Mouse (Mus musculus): ENCODE data around the gene Gcm2. TPM values are rescaled to one million over a fixed set of nuclear protein-coding genes. Genes with fewer than 3 reads are reported as not detected.

The Gcm2 gene
- polyA plus RNA-seq (2015; fragmentation: Nextera tagmentation; extraction: Ambion mirVana): 0.14 TPM in 1 of 2 replicates, not detected in the other

DNA sequence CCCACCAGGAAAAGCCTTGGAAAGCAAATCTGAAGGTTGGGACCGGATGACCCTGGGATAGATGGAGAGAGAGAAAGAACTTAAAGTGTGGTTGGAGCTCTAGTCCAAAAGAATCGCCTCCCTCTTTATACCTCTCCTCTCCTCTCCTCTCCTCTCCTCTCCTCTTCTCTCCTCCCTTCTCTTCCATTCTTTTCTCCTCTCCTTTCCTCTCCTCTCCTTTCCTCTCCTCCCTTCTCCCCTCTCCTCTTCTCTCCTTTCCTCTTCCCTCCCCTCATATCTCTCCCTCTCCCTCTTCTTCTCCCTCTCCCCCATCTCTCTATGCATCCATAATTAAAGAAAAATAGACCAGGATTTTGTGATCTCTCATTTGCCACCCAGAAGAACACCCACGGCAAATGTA is at the start of gene Gcm2:
TSS of gene Gcm2 (minus strand) at position 101 of the 400 bp plus-strand sequence.
- no peak within 1 kb of the TSS for H3K4me3 ChIP-seq (replicated peaks)
- WGBS: 79% methylated on average over 3 of the region's 3 CpGs
- H3K27me3 ChIP-seq: 0 out of 2 replicates have a peak, but pooled peaks cover 13% of the 10 kb centered on the region
- H3K4me1 ChIP-seq: no peaks in the 10 kb centered on the region
- H3K4me2 ChIP-seq (replicated peaks): no peak within 1 kb of the TSS
- H3K27ac ChIP-seq (replicated peaks): no peak within 1 kb of the TSS
- no peaks in the 10 kb centered on the region for H3K36me3 ChIP-seq
- no peak for ATAC-seq (ENCODE audit: insufficient number of reproducible peaks, low FRiP score, low TSS enrichment, low read depth)
- H3K9me3 ChIP-seq (replicated peaks): no peaks in the 10 kb centered on the region
- H3K9ac ChIP-seq: no peak within 1 kb of the TSS

GRCm38 (mm10) chr13:41158426-41158825 is 47.6 kb upstream of the Gcm2 start:
- WGBS: 57% methylated on average over 5 of the region's 5 CpGs
- Histone ChIP-seq H3K36me3 (no peaks in the 10 kb centered on the region), H3K4me2 (replicated peaks) (no peak overlapping the region), H3K4me1 (no peaks in the 10 kb centered on the region), H3K9ac (no peak overlapping the region), H3K27ac (replicated peaks) (no peak overlapping the region), H3K27me3 (no peaks in the 10 kb centered on the region), H3K9me3 (replicated peaks) (no peaks in the 10 kb centered on the region), H3K4me3 (replicated peaks) (no peak overlapping the region)
- no peak for ATAC-seq (ENCODE audit: insufficient number of reproducible peaks, low FRiP score, low TSS enrichment, low read depth)

DNA sequence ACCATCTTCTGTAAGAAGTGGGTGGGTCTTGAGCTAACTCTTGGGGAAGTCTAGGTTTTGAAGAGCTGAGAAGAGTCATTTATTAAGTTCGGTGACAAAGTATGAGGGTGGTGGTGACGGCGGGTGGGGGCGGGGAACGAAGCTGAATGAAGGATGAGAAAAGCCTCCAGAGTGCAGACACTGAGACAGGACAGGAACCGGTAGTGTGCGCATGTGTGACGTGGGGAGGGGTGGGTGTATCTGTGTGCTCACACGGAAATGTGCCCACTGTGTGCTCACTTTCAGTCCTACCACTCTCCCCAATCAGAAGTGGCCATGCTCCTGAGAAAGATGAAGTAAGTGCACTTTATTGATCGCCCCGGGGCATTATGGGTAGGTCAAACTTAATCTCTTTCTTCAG is 42.3 kb upstream of the Gcm2 start:
- ATAC-seq (ENCODE audit: insufficient number of reproducible peaks, low FRiP score, low TSS enrichment, low read depth): no peak
- no peak overlapping the region for H3K27ac ChIP-seq (replicated peaks)
- H3K9ac ChIP-seq: no peak overlapping the region
- 82% methylated on average over 11 of the region's 11 CpGs for WGBS
- H3K4me1 ChIP-seq: no peaks in the 10 kb centered on the region
- no peaks in the 10 kb centered on the region for H3K9me3 ChIP-seq (replicated peaks)
- H3K4me3 ChIP-seq (replicated peaks): no peak overlapping the region
- H3K4me2 ChIP-seq (replicated peaks): no peak overlapping the region
- no peaks in the 10 kb centered on the region for H3K36me3 ChIP-seq
- no peaks in the 10 kb centered on the region for H3K27me3 ChIP-seq

- Histone ChIP-seq H3K27ac (replicated peaks) (no peak overlapping the region), H3K4me3 (replicated peaks) (no peak overlapping the region), H3K4me1 (no peaks in the 10 kb centered on the region), H3K27me3 (no peaks in the 10 kb centered on the region), H3K9ac (no peak overlapping the region), H3K36me3 (no peaks in the 10 kb centered on the region), H3K4me2 (replicated peaks) (no peak overlapping the region), H3K9me3 (replicated peaks) (no peaks in the 10 kb centered on the region)
- WGBS: 76% methylated on average over 10 of the region's 10 CpGs
- no peak for ATAC-seq (ENCODE audit: insufficient number of reproducible peaks, low FRiP score, low TSS enrichment, low read depth)
Observed at GRCm38 (mm10) chr13:41146271-41146670, 35.4 kb upstream of the Gcm2 start.

DNA sequence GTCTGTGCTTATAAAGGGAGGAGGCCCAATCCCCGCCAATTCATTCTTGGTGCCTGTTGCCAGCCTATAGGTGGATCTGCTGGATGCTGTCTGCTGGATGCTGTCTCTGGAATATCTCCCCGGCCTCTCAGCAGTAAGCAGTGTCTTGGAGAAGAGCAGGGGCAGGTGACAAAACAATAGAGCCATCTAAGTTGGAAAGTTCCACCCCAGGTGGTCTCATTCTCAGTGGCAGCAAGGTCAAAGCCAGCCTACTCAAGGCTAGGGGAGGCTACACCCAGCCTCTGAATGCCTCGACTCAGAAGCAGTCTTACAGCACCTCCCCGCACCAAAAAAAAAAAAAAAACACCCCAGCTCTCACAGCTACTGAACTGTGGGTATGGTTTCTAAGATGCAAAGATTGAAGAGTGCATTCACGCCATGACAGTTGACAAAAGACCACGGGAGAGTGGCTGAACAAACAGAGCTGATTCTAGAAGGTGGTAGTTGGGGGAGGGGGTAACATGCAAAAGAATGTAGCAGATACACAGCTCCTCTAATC is 34.7 kb upstream of the Gcm2 start:
- no peaks in the 10 kb centered on the region for H3K36me3 ChIP-seq
- no peaks in the 10 kb centered on the region for H3K4me1 ChIP-seq
- H3K9ac ChIP-seq: no peak overlapping the region
- WGBS: 76% methylated on average over 6 of the region's 6 CpGs
- H3K9me3 ChIP-seq (replicated peaks): no peaks in the 10 kb centered on the region
- no peak overlapping the region for H3K27ac ChIP-seq (replicated peaks)
- ATAC-seq (ENCODE audit: insufficient number of reproducible peaks, low FRiP score, low TSS enrichment, low read depth): no peak
- H3K4me2 ChIP-seq (replicated peaks): no peak overlapping the region
- no peak overlapping the region for H3K4me3 ChIP-seq (replicated peaks)
- H3K27me3 ChIP-seq: no peaks in the 10 kb centered on the region

- WGBS: 6% methylated on average over 6 of the region's 6 CpGs
- H3K9ac ChIP-seq: no peak overlapping the region
Observed at GRCm38 (mm10) chr13:41134901-41135300, 24.1 kb upstream of the Gcm2 start.

DNA sequence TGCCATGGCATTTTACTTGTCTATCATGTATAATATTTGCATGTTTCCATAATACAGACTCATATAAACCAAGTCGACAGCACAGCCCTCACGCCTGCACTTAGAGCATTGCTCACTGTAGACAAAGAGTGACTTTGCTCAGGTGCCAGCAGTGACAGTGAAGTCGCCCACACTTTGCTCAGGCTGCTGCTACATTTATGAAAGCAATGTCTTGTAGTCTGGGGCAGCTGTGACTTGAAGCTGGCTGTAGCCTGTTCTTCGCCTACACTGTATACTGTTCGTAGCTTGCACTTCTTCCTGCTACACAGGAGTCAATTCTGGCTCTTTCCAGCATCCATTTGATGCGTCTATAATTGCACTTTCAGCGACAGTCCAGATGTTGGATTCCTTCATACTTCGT is 18.2 kb upstream of the Gcm2 start:
- Histone ChIP-seq H3K9ac (no peak overlapping the region), H3K27me3 (no peaks in the 10 kb centered on the region), H3K4me1 (no peaks in the 10 kb centered on the region), H3K27ac (replicated peaks) (no peak overlapping the region), H3K4me3 (replicated peaks) (no peak overlapping the region), H3K9me3 (replicated peaks) (no peaks in the 10 kb centered on the region), H3K4me2 (replicated peaks) (no peak overlapping the region), H3K36me3 (no peaks in the 10 kb centered on the region)
- no peak for ATAC-seq (ENCODE audit: insufficient number of reproducible peaks, low FRiP score, low TSS enrichment, low read depth)
- WGBS: 79% methylated on average over 8 of the region's 8 CpGs

More at GRCm38 (mm10) chr13:41134901-41135300, 24.1 kb upstream of the Gcm2 start:
- ATAC-seq (ENCODE audit: insufficient number of reproducible peaks, low FRiP score, low TSS enrichment, low read depth): no peak
- H3K27me3 ChIP-seq: no peaks in the 10 kb centered on the region
- no peaks in the 10 kb centered on the region for H3K9me3 ChIP-seq (replicated peaks)
- H3K4me3 ChIP-seq (replicated peaks): no peak overlapping the region
- no peaks in the 10 kb centered on the region for H3K36me3 ChIP-seq
- H3K27ac ChIP-seq (replicated peaks): no peak overlapping the region
- H3K4me1 ChIP-seq: no peaks in the 10 kb centered on the region
- no peak overlapping the region for H3K4me2 ChIP-seq (replicated peaks)

- Histone ChIP-seq H3K4me1 (no peaks in the 10 kb centered on the region), H3K27ac (replicated peaks) (no peak overlapping the region), H3K4me3 (replicated peaks) (no peak overlapping the region), H3K36me3 (no peaks in the 10 kb centered on the region), H3K4me2 (replicated peaks) (no peak overlapping the region), H3K9me3 (replicated peaks) (no peaks in the 10 kb centered on the region), H3K27me3 (no peaks in the 10 kb centered on the region), H3K9ac (no peak overlapping the region)
- 78% methylated on average over 8 of the region's 8 CpGs for WGBS
- ATAC-seq (ENCODE audit: insufficient number of reproducible peaks, low FRiP score, low TSS enrichment, low read depth): no peak
Observed at GRCm38 (mm10) chr13:41128326-41128725, 17.5 kb upstream of the Gcm2 start.

DNA sequence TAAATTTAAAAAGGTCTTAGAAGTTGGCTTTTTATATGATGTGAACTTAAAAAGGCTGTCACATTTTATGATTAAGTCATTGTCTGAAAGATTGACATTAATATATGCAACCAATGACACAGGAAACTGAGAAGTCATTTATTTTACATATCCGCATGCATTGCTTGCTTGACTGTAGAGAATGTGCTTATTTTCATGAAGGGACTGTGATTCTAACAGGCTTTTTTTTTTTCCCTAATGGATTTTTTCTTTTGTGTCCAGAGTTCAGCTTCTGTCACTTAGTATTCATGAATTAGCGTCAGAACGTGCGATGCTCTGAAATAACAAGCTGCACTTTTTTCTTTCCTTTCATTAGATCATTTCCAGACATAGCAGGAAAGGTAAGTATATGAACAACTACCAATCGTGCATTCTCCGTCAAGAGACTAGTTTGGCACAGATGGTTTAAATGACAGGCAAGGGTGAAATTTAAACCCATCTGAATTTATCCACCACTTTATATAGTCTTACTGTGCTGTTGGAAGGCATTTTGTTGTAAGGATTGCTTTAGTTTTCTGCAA is 12.9 kb upstream of the Gcm2 start:
- Histone ChIP-seq H3K36me3 (no peaks in the 10 kb centered on the region), H3K9ac (no peak overlapping the region), H3K4me2 (replicated peaks) (no peak overlapping the region), H3K27me3 (no peaks in the 10 kb centered on the region), H3K9me3 (replicated peaks) (no peaks in the 10 kb centered on the region), H3K4me1 (peaks cover 4% of the 10 kb centered on the region; the same call in 1 of the 2 replicates), H3K4me3 (replicated peaks) (no peak overlapping the region), H3K27ac (replicated peaks) (no peak overlapping the region)
- ATAC-seq (ENCODE audit: insufficient number of reproducible peaks, low FRiP score, low TSS enrichment, low read depth): no peak
- 41% methylated on average over 6 of the region's 6 CpGs for WGBS

DNA sequence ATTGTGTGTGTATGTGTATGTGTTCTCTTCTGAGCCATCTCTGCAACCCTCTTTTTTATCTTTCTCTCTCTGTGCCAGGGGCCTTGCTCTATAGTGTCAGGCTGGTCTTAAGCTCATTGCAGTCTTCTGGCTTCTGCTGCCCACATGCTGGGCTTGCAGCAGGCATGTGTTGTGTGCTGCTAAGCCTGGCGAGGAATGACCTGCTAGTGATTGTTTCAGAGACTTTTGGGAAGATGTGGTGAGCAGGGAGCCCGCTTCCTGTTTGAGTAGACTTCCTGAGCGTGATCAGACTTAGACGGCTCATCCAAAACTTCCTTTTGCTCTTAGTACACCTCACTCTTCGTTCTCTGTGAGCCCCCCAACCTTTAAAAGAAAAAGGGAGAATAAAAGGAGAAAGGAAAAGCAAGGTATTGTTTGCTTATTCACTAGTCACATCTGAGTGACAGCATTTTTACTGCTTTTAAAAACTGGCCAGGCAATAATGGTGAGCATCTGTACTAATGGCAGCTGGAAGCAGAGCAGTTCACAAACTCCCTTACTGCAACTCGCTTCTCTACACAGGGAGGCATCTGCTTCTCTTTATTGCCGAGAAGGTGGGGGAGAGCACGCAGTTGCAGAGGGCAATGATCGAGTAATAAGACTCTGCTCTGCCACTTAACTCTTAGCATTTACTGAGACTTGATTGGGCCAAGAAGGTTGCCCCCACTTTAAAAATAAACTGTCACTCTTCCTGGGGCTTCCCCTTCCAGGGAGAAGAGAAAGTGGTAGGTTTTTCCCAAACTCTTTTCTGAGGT is 8.5 kb upstream of the Gcm2 start:
- Histone ChIP-seq H3K4me2 (replicated peaks) (no peak overlapping the region), H3K27ac (replicated peaks) (0 out of 2 replicates have a peak overlapping the region, but pooled peaks have one; percentile 11), H3K9ac (no peak overlapping the region), H3K9me3 (replicated peaks) (no peaks in the 10 kb centered on the region), H3K36me3 (no peaks in the 10 kb centered on the region), H3K4me1 (peaks cover 4% of the 10 kb centered on the region; the same call in 1 of the 2 replicates), H3K27me3 (0 out of 2 replicates have a peak, but pooled peaks cover 3% of the 10 kb centered on the region), H3K4me3 (replicated peaks) (no peak overlapping the region)
- WGBS: 20% methylated on average over 9 of the region's 9 CpGs
- no peak for ATAC-seq (ENCODE audit: insufficient number of reproducible peaks, low FRiP score, low TSS enrichment, low read depth)

- 0 out of 2 replicates have a peak, but pooled peaks cover 13% of the 10 kb centered on the region for H3K27me3 ChIP-seq
- 0 out of 2 replicates have a peak within 1 kb of the TSS, but pooled peaks have one; percentile 7 for H3K4me3 ChIP-seq (replicated peaks)
- peak within 1 kb of the TSS; percentile 33 for H3K4me2 ChIP-seq (replicated peaks)
- H3K27ac ChIP-seq (replicated peaks): no peak within 1 kb of the TSS
- 23% methylated on average over 14 of the region's 14 CpGs for WGBS
- no peaks in the 10 kb centered on the region for H3K9me3 ChIP-seq (replicated peaks)
- no peak within 1 kb of the TSS for H3K9ac ChIP-seq
- ATAC-seq (ENCODE audit: insufficient number of reproducible peaks, low FRiP score, low TSS enrichment, low read depth): no peak
- no peaks in the 10 kb centered on the region for H3K36me3 ChIP-seq
- no peaks in the 10 kb centered on the region for H3K4me1 ChIP-seq
Observed at GRCm38 (mm10) chr13:41113940-41114339, 3.1 kb upstream of the Gcm2 start, which contains the start of gene Sycp2l. Gene Sycp2l, plus strand, starts transcription at chr13:41114307.
